ENCODE assay signal across 8 mouse cellular contexts in genomic region chr11:101094930-101095313, GRCm38 (mm10). TPM values are rescaled to one million over a fixed set of nuclear protein-coding genes. Genes with fewer than 3 reads are reported as not detected.
DNase-seq lines count a peak whose midpoint lies in the region; ATAC-seq lines count a peak whose summit lies in the region.

No protein-coding gene starts in this region.

- 2% methylated on average over 18 of the region's 18 CpGs for WGBS in embryonic facial prominence, embryonic 11.5 days
- WGBS in intestine, embryonic 16.5 days: 2% methylated on average over 18 of the region's 18 CpGs
- WGBS in neural tube, embryonic 13.5 days: 1% methylated on average over 18 of the region's 18 CpGs

- H3K36me3 ChIP-seq in embryonic facial prominence, embryonic 11.5 days (replicated peaks; ENCODE audit: control insufficient read depth, insufficient read depth, low read depth, low read length): peaks cover 13% of the 10 kb centered on the region
- peaks cover 40% of the 10 kb centered on the region for H3K36me3 ChIP-seq in intestine, embryonic 16.5 days (ENCODE audit: control insufficient read depth, insufficient read depth, low read length)
- H3K36me3 ChIP-seq in neural tube, embryonic 13.5 days: peaks cover 75% of the 10 kb centered on the region

- intact Hi-C loops in gastrocnemius, postnatal 14 days (cut with DNase I; ENCODE audit: low total_unique reads): loop anchor here (5.0 kb wide), 1 partner anchor 82 kb away; the partner anchor contains the start of gene Ccr10

- peak overlapping the region; percentile 78 for H3K4me3 ChIP-seq in embryonic facial prominence, embryonic 11.5 days (ENCODE audit: low read depth, low read length)
- peak overlapping the region; percentile 92 for H3K4me3 ChIP-seq in intestine, embryonic 16.5 days (ENCODE audit: low read length)
- peak overlapping the region; percentile 80 for H3K4me3 ChIP-seq in neural tube, embryonic 13.5 days

- peak; percentile 41 for DNase-seq in layer of hippocampus, adult 11-12 months (ENCODE audit: low spot score)
- no peak for DNase-seq in layer of hippocampus, postnatal 10 days (ENCODE audit: low spot score in 2 of 2)
- DNase-seq in embryonic facial prominence, embryonic 11.5 days (ENCODE audit: low spot score): peak; percentile 24
- DNase-seq in ovary, postnatal 14 days (ENCODE audit: low spot score): no peak
- no peak for DNase-seq in gastrocnemius, postnatal 14 days
- no peak for DNase-seq in thymus, postnatal 10 days (ENCODE audit: low spot score in 2 of 2)

- no peaks in the 10 kb centered on the region for H3K27me3 ChIP-seq in embryonic facial prominence, embryonic 11.5 days (ENCODE audit: control insufficient read depth, insufficient read depth, low read length)
- no peaks in the 10 kb centered on the region for H3K27me3 ChIP-seq in intestine, embryonic 16.5 days (replicated peaks; ENCODE audit: control insufficient read depth, insufficient read depth, low read length)
- no peaks in the 10 kb centered on the region for H3K27me3 ChIP-seq in neural tube, embryonic 13.5 days

- peak overlapping the region; percentile 86 for H3K4me2 ChIP-seq in embryonic facial prominence, embryonic 11.5 days (ENCODE audit: low read depth, low read length)
- H3K4me2 ChIP-seq in intestine, embryonic 16.5 days (ENCODE audit: low read depth, low read length): peak overlapping the region; percentile 96
- peak overlapping the region; percentile 88 for H3K4me2 ChIP-seq in neural tube, embryonic 13.5 days

- peak; percentile 36; the same call in 1 of the 2 replicates for ATAC-seq in embryonic facial prominence, embryonic 11.5 days (replicated peaks; ENCODE audit: insufficient number of reproducible peaks, low FRiP score, low TSS enrichment, low read depth)
- ATAC-seq in intestine, embryonic 16.5 days: no peak; the same call in none of the 2 replicates
- ATAC-seq in neural tube, embryonic 13.5 days (ENCODE audit: low read depth): peak; percentile 34

- peak overlapping the region; percentile 84 for H3K9ac ChIP-seq in embryonic facial prominence, embryonic 11.5 days (replicated peaks; ENCODE audit: low read length)
- peak overlapping the region; percentile 92 for H3K9ac ChIP-seq in intestine, embryonic 16.5 days (ENCODE audit: low read depth, low read length)
- peak overlapping the region; percentile 82 for H3K9ac ChIP-seq in neural tube, embryonic 13.5 days

- H3K4me1 ChIP-seq in embryonic facial prominence, embryonic 11.5 days (ENCODE audit: control insufficient read depth, insufficient read depth, low read length): no peaks in the 10 kb centered on the region
- peaks cover 10% of the 10 kb centered on the region for H3K4me1 ChIP-seq in intestine, embryonic 16.5 days (ENCODE audit: control insufficient read depth, insufficient read depth, low read length)
- peaks cover 23% of the 10 kb centered on the region for H3K4me1 ChIP-seq in neural tube, embryonic 13.5 days (replicated peaks)

- H3K9me3 ChIP-seq in embryonic facial prominence, embryonic 11.5 days (replicated peaks; ENCODE audit: control insufficient read depth, low read length): no peaks in the 10 kb centered on the region
- H3K9me3 ChIP-seq in intestine, embryonic 16.5 days (ENCODE audit: control insufficient read depth, low read length): no peaks in the 10 kb centered on the region
- H3K9me3 ChIP-seq in neural tube, embryonic 13.5 days: no peaks in the 10 kb centered on the region

- peak overlapping the region; percentile 47; the same call in 1 of the 2 replicates for H3K27ac ChIP-seq in embryonic facial prominence, embryonic 11.5 days (replicated peaks; ENCODE audit: low read depth, low read length)
- no peak overlapping the region; the same call in 1 of the 2 replicates for H3K27ac ChIP-seq in intestine, embryonic 16.5 days (ENCODE audit: low read length)
- H3K27ac ChIP-seq in neural tube, embryonic 13.5 days (replicated peaks): 0 out of 2 replicates have a peak overlapping the region, but pooled peaks have one; percentile 91

RNA-seq across cellular contexts. Expression of gene Psmc3ip, which starts 0.3 kb away (rescaled TPM):
- 1 to 10 TPM; 5.8 to 7.0 TPM for total RNA-seq in layer of hippocampus, postnatal 10 days (2021)
- polyA plus RNA-seq in embryonic facial prominence, embryonic 11.5 days (2014; fragmentation: Nextera tagmentation; extraction: Ambion mirVana): 61.2 and 62.4 TPM in 2 replicates
- polyA plus RNA-seq in intestine, embryonic 16.5 days (2015; fragmentation: Nextera tagmentation; extraction: Ambion mirVana): 15.0 and 18.1 TPM in 2 replicates
- polyA plus RNA-seq in neural tube, embryonic 13.5 days (2015; fragmentation: Nextera tagmentation; extraction: Ambion mirVana): 20.5 and 23.7 TPM in 2 replicates
- total RNA-seq in gastrocnemius, postnatal 14 days (2021): 1 to 10 TPM; 1.1 to 1.5 TPM

RNA-seq across cellular contexts. Expression of gene Mlx, which starts 7.8 kb away (rescaled TPM):
- total RNA-seq in layer of hippocampus, postnatal 10 days (2021): 10 to 100 TPM; 39.2 to 50.3 TPM
- 45.7 and 47.9 TPM in 2 replicates for polyA plus RNA-seq in embryonic facial prominence, embryonic 11.5 days (2014; fragmentation: Nextera tagmentation; extraction: Ambion mirVana)
- polyA plus RNA-seq in intestine, embryonic 16.5 days (2015; fragmentation: Nextera tagmentation; extraction: Ambion mirVana): 78.6 and 87.5 TPM in 2 replicates
- polyA plus RNA-seq in neural tube, embryonic 13.5 days (2015; fragmentation: Nextera tagmentation; extraction: Ambion mirVana): 87.3 and 96.9 TPM in 2 replicates
- total RNA-seq in gastrocnemius, postnatal 14 days (2021): 10 to 100 TPM; 10.8 to 12.4 TPM

RNA-seq across cellular contexts. Expression of gene Coasy, which starts 12.6 kb away (rescaled TPM):
- 10 to 100 TPM; 32.9 to 37.7 TPM for total RNA-seq in layer of hippocampus, postnatal 10 days (2021)
- polyA plus RNA-seq in embryonic facial prominence, embryonic 11.5 days (2014; fragmentation: Nextera tagmentation; extraction: Ambion mirVana): 44.9 and 58.1 TPM in 2 replicates
- polyA plus RNA-seq in intestine, embryonic 16.5 days (2015; fragmentation: Nextera tagmentation; extraction: Ambion mirVana): 44.4 and 47.1 TPM in 2 replicates
- 39.9 and 45.5 TPM in 2 replicates for polyA plus RNA-seq in neural tube, embryonic 13.5 days (2015; fragmentation: Nextera tagmentation; extraction: Ambion mirVana)
- total RNA-seq in gastrocnemius, postnatal 14 days (2021): 1 to 10 TPM; 8.1 to 9.5 TPM

RNA-seq across cellular contexts. Expression of gene Hsd17b1, which starts 16.7 kb away (rescaled TPM):
- total RNA-seq in layer of hippocampus, postnatal 10 days (2021): under 1 TPM; 0.33 to 0.37 TPM
- not detected in 2 replicates for polyA plus RNA-seq in embryonic facial prominence, embryonic 11.5 days (2014; fragmentation: Nextera tagmentation; extraction: Ambion mirVana)
- 0.10 and 0.16 TPM in 2 replicates for polyA plus RNA-seq in intestine, embryonic 16.5 days (2015; fragmentation: Nextera tagmentation; extraction: Ambion mirVana)
- 0.37 and 0.47 TPM in 2 replicates for polyA plus RNA-seq in neural tube, embryonic 13.5 days (2015; fragmentation: Nextera tagmentation; extraction: Ambion mirVana)
- under 1 TPM in 1 of 2 experiments, not detected in 1; 0.29 TPM for total RNA-seq in gastrocnemius, postnatal 14 days (2021)

RNA-seq across cellular contexts. Expression of gene Retreg3, which starts 24.8 kb away (rescaled TPM):
- 10 to 100 TPM; 51.5 to 58.8 TPM for total RNA-seq in layer of hippocampus, postnatal 10 days (2021)
- polyA plus RNA-seq in embryonic facial prominence, embryonic 11.5 days (2014; fragmentation: Nextera tagmentation; extraction: Ambion mirVana): 10.7 and 12.7 TPM in 2 replicates
- 12.6 and 13.2 TPM in 2 replicates for polyA plus RNA-seq in intestine, embryonic 16.5 days (2015; fragmentation: Nextera tagmentation; extraction: Ambion mirVana)
- 25.8 and 26.1 TPM in 2 replicates for polyA plus RNA-seq in neural tube, embryonic 13.5 days (2015; fragmentation: Nextera tagmentation; extraction: Ambion mirVana)
- total RNA-seq in gastrocnemius, postnatal 14 days (2021): 10 to 100 TPM; 33.3 to 34.9 TPM

Comparison
In these comparisons a context has a peak if more than half of its experiments do, and no peak if none do; other contexts are left out.
1. DNase-seq: peak in layer of hippocampus, adult 11-12 months (single experiment) and embryonic facial prominence, embryonic 11.5 days (single experiment); none in layer of hippocampus, postnatal 10 days (0 of 2), ovary, postnatal 14 days (single experiment), gastrocnemius, postnatal 14 days (single experiment) and thymus, postnatal 10 days (0 of 2).
2. Peak in every context shown above with its lines, with median percentiles within 50 percentile points of each other: H3K4me2 ChIP-seq, H3K4me3 ChIP-seq and H3K9ac ChIP-seq.